Mouse (Mus musculus) neural tube, embryonic 11.5 days (tissue): ENCODE measurements around the gene Pla2g2f. TPM values are rescaled to one million over a fixed set of nuclear protein-coding genes. Genes with fewer than 3 reads are reported as not detected.

Experiments
- ATAC-seq: fragments of 200-750 bp; cut with Nextera tagmentation; 2 replicates; pipeline ENCODE4 v1.8.0; 2017; ENCODE audit warnings: moderate number of reproducible peaks, mild to moderate bottlenecking, moderate TSS enrichment, moderate library complexity; ENCODE audit not compliant: insufficient read depth, low FRiP score, low TSS enrichment
- DNase-seq: peaks from one replicate; pipeline ENCODE4 v3.0.0-alpha.2; 2015; ENCODE audit warnings: low spot score
- H3K27ac ChIP-seq: fragments of 300-500 bp; sonication (generic); 2 replicates; pipeline ENCODE4 v1.5.1; 2014; ENCODE audit warnings: low read depth, mild to moderate bottlenecking, low read length
- H3K27me3 ChIP-seq: fragments of 300-500 bp; sonication (generic); 2 replicates; pipeline ENCODE4 v1.6.1; 2014; ENCODE audit warnings: mild to moderate bottlenecking, low read length, mixed read lengths; ENCODE audit not compliant: control insufficient read depth, insufficient read depth
- H3K36me3 ChIP-seq: fragments of 300-500 bp; sonication (generic); 2 replicates; pipeline ENCODE4 v1.6.1; 2014; ENCODE audit warnings: mild to moderate bottlenecking, low read length, moderate library complexity, mixed read lengths; ENCODE audit not compliant: control insufficient read depth, insufficient read depth
- H3K4me1 ChIP-seq: fragments of 300-500 bp; sonication (generic); 2 replicates; pipeline ENCODE4 v1.6.1; 2014; ENCODE audit warnings: low read length, mixed read lengths; ENCODE audit not compliant: control insufficient read depth, insufficient read depth
- H3K4me2 ChIP-seq: fragments of 300-500 bp; sonication (generic); 2 replicates; pipeline ENCODE4 v1.6.1; 2014; ENCODE audit warnings: low read depth, mild to moderate bottlenecking, moderate library complexity
- H3K4me3 ChIP-seq: fragments of 300-500 bp; sonication (generic); 2 replicates; pipeline ENCODE4 v1.5.1; 2014; ENCODE audit warnings: low read depth, low read length
- H3K9ac ChIP-seq: fragments of 300-500 bp; sonication (generic); 2 replicates; pipeline ENCODE4 v1.6.1; 2014; ENCODE audit warnings: mild to moderate bottlenecking, low read length
- H3K9me3 ChIP-seq: fragments of 300-500 bp; sonication (generic); 2 replicates; pipeline ENCODE4 v1.6.1; 2016; ENCODE audit warnings: low read length; ENCODE audit not compliant: control insufficient read depth
- WGBS: fragments of 180-500 bp; shearing (Covaris S2); extraction: QIAGEN DNeasy Blood & Tissue Kit; methylation state at CpG from one replicate; pipeline ENCODE4 v1.1.7; 2014; 5-methylcytosine and 5-hydroxymethylcytosine counted together
- polyA plus RNA-seq: library from polyadenylated mRNA; unstranded; fragments of >200 nt; fragmentation: Nextera tagmentation; extraction: Ambion mirVana; gene quantifications from 2 replicates; pipeline ENCODE4 v1.2.1, GENCODE M21; 2014

Pla2g2f gene
- polyA plus RNA-seq, 1 experiment from 2014 or later, result 0.17 TPM

DNA sequence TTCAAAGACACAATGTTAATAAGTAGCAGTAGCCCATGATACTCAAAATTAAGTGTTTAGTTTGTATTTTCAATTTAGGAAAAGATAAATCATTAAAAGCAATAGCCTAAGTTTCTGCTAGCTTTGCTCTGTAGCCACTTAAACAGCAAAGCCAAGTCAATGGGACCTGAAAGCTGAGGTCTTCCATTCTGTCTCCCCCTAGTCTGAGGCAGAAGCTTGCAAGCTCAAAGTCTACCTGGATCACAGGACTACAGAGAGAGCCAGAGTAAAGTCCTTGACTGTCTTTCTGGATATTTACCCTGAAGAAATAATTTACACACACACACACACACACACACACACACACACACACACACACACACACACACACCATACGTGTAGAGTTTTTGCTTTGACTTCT, 43.2 kb downstream of the Pla2g2f start:
- Histone ChIP-seq H3K27ac (no peak overlapping the region), H3K4me2 (no peak overlapping the region), H3K27me3 (no peaks in the 10 kb centered on the region), H3K4me3 (no peak overlapping the region), H3K36me3 (no peaks in the 10 kb centered on the region), H3K9ac (no peak overlapping the region), H3K9me3 (no peaks in the 10 kb centered on the region), H3K4me1 (no peaks in the 10 kb centered on the region)
- ATAC-seq (no peak), DNase-seq (no peak)
- 75% methylated on average over 1 of the region's 1 CpGs for WGBS

GRCm38 (mm10) chr4:138712621-138713020, 44.8 kb downstream of the Pla2g2f start:
- no peak overlapping the region for H3K27ac ChIP-seq
- DNase-seq, result no peak
- H3K4me1 ChIP-seq, result no peaks in the 10 kb centered on the region
- H3K9ac ChIP-seq, result no peak overlapping the region
- H3K4me3 ChIP-seq, result no peak overlapping the region
- ATAC-seq, result no peak
- H3K9me3 ChIP-seq, result no peaks in the 10 kb centered on the region
- H3K4me2 ChIP-seq, result no peak overlapping the region
- H3K36me3 ChIP-seq, result no peaks in the 10 kb centered on the region
- 78% methylated on average over 8 of the region's 8 CpGs for WGBS
- no peaks in the 10 kb centered on the region for H3K27me3 ChIP-seq

GRCm38 (mm10) chr4:138712096-138712495, 45.3 kb downstream of the Pla2g2f start:
- DNase-seq, result no peak
- ATAC-seq, result no peak
- WGBS, result 88% methylated on average over 11 of the region's 11 CpGs

GRCm38 (mm10) chr4:138711051-138711820, 46.2 kb downstream of the Pla2g2f start:
- 74% methylated on average over 17 of the region's 17 CpGs for WGBS
- no peaks in the 10 kb centered on the region for H3K36me3 ChIP-seq
- no peak overlapping the region for H3K4me2 ChIP-seq
- no peaks in the 10 kb centered on the region for H3K27me3 ChIP-seq
- no peak overlapping the region for H3K27ac ChIP-seq
- ATAC-seq, result no peak
- no peak overlapping the region for H3K4me3 ChIP-seq
- H3K9ac ChIP-seq, result no peak overlapping the region
- no peaks in the 10 kb centered on the region for H3K4me1 ChIP-seq
- no peak for DNase-seq
- no peaks in the 10 kb centered on the region for H3K9me3 ChIP-seq

More at GRCm38 (mm10) chr4:138712096-138712495, 45.3 kb downstream of the Pla2g2f start:
- H3K9ac ChIP-seq, result no peak overlapping the region
- no peaks in the 10 kb centered on the region for H3K4me1 ChIP-seq
- no peak overlapping the region for H3K4me2 ChIP-seq
- no peaks in the 10 kb centered on the region for H3K36me3 ChIP-seq
- H3K4me3 ChIP-seq, result no peak overlapping the region
- H3K27me3 ChIP-seq, result no peaks in the 10 kb centered on the region
- no peaks in the 10 kb centered on the region for H3K9me3 ChIP-seq
- H3K27ac ChIP-seq, result no peak overlapping the region

- H3K27ac ChIP-seq, result no peak overlapping the region
- no peaks in the 10 kb centered on the region for H3K9me3 ChIP-seq
- no peak for DNase-seq
- no peak overlapping the region for H3K4me2 ChIP-seq
- no peaks in the 10 kb centered on the region for H3K4me1 ChIP-seq
- no peak overlapping the region for H3K9ac ChIP-seq
- no peak overlapping the region for H3K4me3 ChIP-seq
- ATAC-seq, result no peak
- H3K27me3 ChIP-seq, result no peaks in the 10 kb centered on the region
- WGBS, result 91% methylated on average over 11 of the region's 11 CpGs
- no peaks in the 10 kb centered on the region for H3K36me3 ChIP-seq
Observed at GRCm38 (mm10) chr4:138710633-138711032, 46.8 kb downstream of the Pla2g2f start.

DNA sequence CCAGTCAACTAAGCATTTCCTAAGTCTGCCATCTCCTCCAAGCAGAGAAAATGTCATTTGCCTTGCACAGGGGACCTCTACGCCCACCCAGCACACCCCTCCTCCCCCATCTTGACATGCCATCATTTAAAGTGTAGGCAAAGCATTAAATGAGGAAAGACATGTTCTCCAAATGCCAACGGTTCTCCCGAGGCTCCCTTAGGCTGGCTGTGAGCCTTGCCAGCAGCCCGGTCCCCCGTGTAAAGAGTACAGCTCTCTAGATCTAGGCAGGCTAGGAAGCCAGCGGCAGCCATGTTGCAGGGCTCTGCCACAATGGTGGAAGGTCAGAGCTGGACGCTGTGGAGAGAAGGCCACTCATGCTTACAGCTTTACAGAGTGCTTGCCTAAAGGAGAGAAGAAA, 47.5 kb downstream of the Pla2g2f start:
- no peak overlapping the region for H3K9ac ChIP-seq
- ATAC-seq (no peak), DNase-seq (no peak)
- H3K27me3 ChIP-seq, result no peaks in the 10 kb centered on the region
- H3K4me1 ChIP-seq, result no peaks in the 10 kb centered on the region
- H3K9me3 ChIP-seq, result no peaks in the 10 kb centered on the region
- no peak overlapping the region for H3K4me2 ChIP-seq
- H3K36me3 ChIP-seq, result no peaks in the 10 kb centered on the region
- H3K27ac ChIP-seq, result no peak overlapping the region
- 76% methylated on average over 7 of the region's 7 CpGs for WGBS
- no peak overlapping the region for H3K4me3 ChIP-seq

GRCm38 (mm10) chr4:138709246-138709645, 48.2 kb downstream of the Pla2g2f start:
- ATAC-seq (no peak), DNase-seq (no peak)
- Histone ChIP-seq H3K9me3 (no peaks in the 10 kb centered on the region), H3K27ac (no peak overlapping the region), H3K9ac (no peak overlapping the region), H3K4me2 (no peak overlapping the region), H3K27me3 (no peaks in the 10 kb centered on the region), H3K4me1 (no peaks in the 10 kb centered on the region), H3K4me3 (no peak overlapping the region), H3K36me3 (no peaks in the 10 kb centered on the region)
- 89% methylated on average over 11 of the region's 11 CpGs for WGBS

- ATAC-seq (no peak), DNase-seq (peak; percentile 65)
- Histone ChIP-seq H3K27ac (no peak overlapping the region), H3K4me3 (no peak overlapping the region), H3K4me2 (no peak overlapping the region), H3K4me1 (no peaks in the 10 kb centered on the region), H3K27me3 (no peaks in the 10 kb centered on the region), H3K36me3 (no peaks in the 10 kb centered on the region), H3K9me3 (no peaks in the 10 kb centered on the region), H3K9ac (no peak overlapping the region)
- WGBS, result 13% methylated on average over 7 of the region's 7 CpGs
Observed at GRCm38 (mm10) chr4:138708636-138709035, 48.8 kb downstream of the Pla2g2f start.

GRCm38 (mm10) chr4:138706620-138707019, 50.8 kb downstream of the Pla2g2f start:
- H3K4me2 ChIP-seq, result no peak overlapping the region
- no peak overlapping the region for H3K27ac ChIP-seq
- no peaks in the 10 kb centered on the region for H3K9me3 ChIP-seq
- no peak for ATAC-seq
- no peaks in the 10 kb centered on the region for H3K4me1 ChIP-seq
- H3K9ac ChIP-seq, result no peak overlapping the region
- H3K27me3 ChIP-seq, result no peaks in the 10 kb centered on the region
- H3K36me3 ChIP-seq, result no peaks in the 10 kb centered on the region
- H3K4me3 ChIP-seq, result no peak overlapping the region
- WGBS, result 93% methylated on average over 8 of the region's 8 CpGs
- no peak for DNase-seq
